Mouse (Mus musculus): ENCODE measurements at regions not wholly inside any gene's neighbourhood (a gene's known extent, or its start where the extent isn't known, plus 50 kb on each side); places are given as distances from the start of the nearest gene placed in this dataset.

- no peak for DNase-seq (ENCODE audit: low read depth)
These were observed 58.8 kb upstream of the L3mbtl3 start for GRCm38 (mm10) chr10:26434586-26434985.

GRCm38 (mm10) chr10:26440720-26441119 is 64.9 kb upstream of the L3mbtl3 start:
- DNase-seq (ENCODE audit: low read depth), result no peak

GRCm38 (mm10) chr10:26484311-26484710 is 108.5 kb upstream of the L3mbtl3 start:
- DNase-seq (ENCODE audit: low read depth), result no peak

- DNase-seq (ENCODE audit: low read depth), result no peak
These were observed 115.6 kb upstream of the L3mbtl3 start for GRCm38 (mm10) chr10:26491351-26491750.

GRCm38 (mm10) chr10:26492146-26492545 is 116.4 kb upstream of the L3mbtl3 start:
- no peak for DNase-seq (ENCODE audit: low read depth)

GRCm38 (mm10) chr10:26492856-26493484 is 117.2 kb upstream of the L3mbtl3 start:
- no peak for DNase-seq (ENCODE audit: low read depth)

- DNase-seq (ENCODE audit: low read depth), result peak; percentile 8
These were observed 118.0 kb upstream of the L3mbtl3 start for GRCm38 (mm10) chr10:26493801-26494200.

GRCm38 (mm10) chr10:26494380-26494781 is 118.6 kb upstream of the L3mbtl3 start:
- DNase-seq (ENCODE audit: low read depth), result peak; percentile 91

- no peak for DNase-seq (ENCODE audit: low read depth)
These were observed 124.6 kb upstream of the L3mbtl3 start for GRCm38 (mm10) chr10:26500265-26500935.

GRCm38 (mm10) chr10:26520879-26521278 is 145.1 kb upstream of the L3mbtl3 start:
- peak; percentile 86 for DNase-seq (ENCODE audit: low read depth)

GRCm38 (mm10) chr10:26525848-26526546 is 150.2 kb upstream of the L3mbtl3 start:
- no peak for DNase-seq (ENCODE audit: low read depth)

GRCm38 (mm10) chr10:26540189-26540588 is 164.4 kb upstream of the L3mbtl3 start:
- peak; percentile 62 for DNase-seq (ENCODE audit: low read depth)

GRCm38 (mm10) chr10:26544061-26544460 is 168.3 kb upstream of the L3mbtl3 start:
- DNase-seq (ENCODE audit: low read depth), result no peak

- DNase-seq (ENCODE audit: low read depth), result no peak
These were observed 169.0 kb upstream of the L3mbtl3 start for GRCm38 (mm10) chr10:26544796-26545195.

- DNase-seq (ENCODE audit: low read depth), result no peak
These were observed 180.5 kb upstream of the L3mbtl3 start for GRCm38 (mm10) chr10:26556246-26556645.

GRCm38 (mm10) chr10:26558118-26558517 is 182.3 kb upstream of the L3mbtl3 start:
- DNase-seq (ENCODE audit: low read depth), result no peak

- no peak for DNase-seq (ENCODE audit: low read depth)
These were observed 183.6 kb upstream of the L3mbtl3 start for GRCm38 (mm10) chr10:26559323-26559722.

GRCm38 (mm10) chr10:26560456-26560855 is 184.7 kb upstream of the L3mbtl3 start:
- DNase-seq (ENCODE audit: low read depth), result no peak

GRCm38 (mm10) chr10:26564462-26564861 is 188.7 kb upstream of the L3mbtl3 start:
- peak; percentile 28 for DNase-seq (ENCODE audit: low read depth)

GRCm38 (mm10) chr10:26567613-26568012 is 185.6 kb upstream of the Arhgap18 start:
- no peak for DNase-seq (ENCODE audit: low read depth)

- no peak for DNase-seq (ENCODE audit: low read depth)
These were observed 182.8 kb upstream of the Arhgap18 start for GRCm38 (mm10) chr10:26570468-26570867.

- no peak for DNase-seq (ENCODE audit: low read depth)
These were observed 181.8 kb upstream of the Arhgap18 start for GRCm38 (mm10) chr10:26571377-26571776.

GRCm38 (mm10) chr10:26576153-26576552 is 177.1 kb upstream of the Arhgap18 start:
- no peak for DNase-seq (ENCODE audit: low read depth)

All from naive thymus-derived CD4-positive, alpha-beta T cell, adult 2 months (primary cell).